Mouse (Mus musculus) stomach, postnatal 0 days (tissue): ENCODE measurements at regions not wholly inside any gene's neighbourhood (a gene's known extent, or its start where the extent isn't known, plus 50 kb on each side); places are given as distances from the start of the nearest gene placed in this dataset.

Experiments used
- CTCF ChIP-seq: IDR thresholded peaks from 2 replicates; pipeline ENCODE4 v1.5.1; 2016; ENCODE audit warnings: antibody characterized with exemption, low read depth, mild to moderate bottlenecking, moderate library complexity
- EP300 ChIP-seq: optimal IDR thresholded peaks from 2 replicates; pipeline ENCODE3; 2016; ENCODE audit warnings: antibody characterized with exemption

DNA sequence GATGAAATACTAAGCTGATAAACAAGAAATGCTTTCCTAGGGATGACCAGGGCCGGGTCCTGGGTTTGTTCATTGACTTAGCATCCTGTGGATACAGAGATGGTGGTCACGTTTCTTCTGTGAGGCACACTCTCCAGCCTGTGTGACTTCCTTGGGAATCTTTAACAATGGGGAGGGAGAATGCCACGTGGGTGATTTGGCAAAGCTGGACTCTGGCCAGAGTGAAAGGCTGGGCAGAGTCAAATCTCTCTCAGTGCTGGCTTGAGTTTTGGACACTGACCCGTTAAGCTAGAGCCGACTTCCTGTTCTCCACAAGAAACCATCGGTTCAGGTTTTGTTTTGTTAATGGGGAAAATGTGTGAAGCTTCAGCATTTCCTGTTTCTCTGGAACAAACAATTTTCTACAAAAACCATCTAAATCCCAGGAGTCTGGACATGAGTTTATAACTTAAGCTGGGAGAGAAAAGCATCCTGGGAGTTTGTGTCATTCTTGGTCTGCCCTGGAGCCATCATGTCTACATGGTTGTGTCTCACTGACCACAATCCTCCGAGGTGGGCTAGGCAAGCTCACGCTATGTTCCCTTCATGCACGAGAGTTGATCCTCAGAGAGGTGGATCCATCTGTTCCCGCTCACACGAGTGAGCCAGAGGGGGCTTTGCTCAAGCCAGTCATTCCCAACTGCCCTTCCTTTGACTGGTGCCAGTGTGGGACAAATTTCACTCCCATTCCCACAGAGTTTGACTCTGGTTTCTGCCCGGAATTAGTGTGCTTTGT is 190.0 kb downstream of the Pten start:
- TF ChIP-seq CTCF (no peak), EP300 (no peak)
